Mouse (Mus musculus) kidney, postnatal 14 days (tissue): ENCODE measurements at regions not wholly inside any gene's neighbourhood (a gene's known extent, or its start where the extent isn't known, plus 50 kb on each side); places are given as distances from the start of the nearest gene placed in this dataset.
A peak's percentile ranks its signal among the peaks of the same experiment; 100 is the strongest.
"Not testable (repeated sequence)": the region's sequence is repeated elsewhere in the genome, so short reads cannot be mapped to it uniquely, and the experiment has no call there.

Experiments used
- DNase-seq: peaks from one replicate; pipeline ENCODE4 v3.0.0; 2022; ENCODE audit warnings: mixed read lengths

DNA sequence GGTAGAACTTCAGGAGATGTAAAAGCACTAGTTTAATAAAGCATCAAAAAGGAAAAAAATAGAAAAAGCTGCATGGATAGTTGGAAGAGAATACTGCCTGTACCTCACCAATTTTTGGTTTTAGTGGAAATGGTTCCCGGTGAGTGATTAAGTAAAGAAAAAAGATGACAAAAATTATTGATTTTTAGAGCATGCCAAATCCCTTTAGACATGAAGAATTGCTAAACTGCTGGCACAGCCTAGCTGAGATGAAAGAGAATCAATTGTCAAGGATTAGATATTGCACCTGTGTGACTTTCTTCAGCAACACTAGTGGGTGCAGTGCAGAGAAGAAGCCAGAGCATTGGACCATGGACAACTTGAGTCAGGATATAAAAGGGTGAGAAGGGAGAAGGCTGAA is 348.7 kb upstream of the Cpeb2 start:
- DNase-seq, result no peak

DNA sequence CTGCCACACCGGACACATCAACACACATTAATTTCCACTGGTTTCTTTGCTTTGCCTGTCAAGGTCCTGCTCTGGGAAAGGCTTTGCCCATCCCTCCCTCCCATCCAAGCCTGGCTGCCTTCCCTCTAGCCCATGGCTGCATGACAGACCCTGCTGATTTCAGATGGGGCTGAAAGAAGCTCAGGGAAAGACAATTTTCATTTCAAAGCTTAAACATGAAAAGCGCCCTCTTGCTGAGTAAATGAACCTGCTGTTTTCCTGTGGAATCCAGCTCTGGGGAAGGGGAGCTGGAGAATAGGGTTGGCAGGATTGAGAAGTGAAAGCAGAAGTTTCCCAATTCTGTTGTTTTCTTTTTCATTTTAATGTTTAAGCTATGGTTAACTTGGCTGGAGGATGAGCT is 341.1 kb upstream of the Cpeb2 start:
- no peak for DNase-seq

DNA sequence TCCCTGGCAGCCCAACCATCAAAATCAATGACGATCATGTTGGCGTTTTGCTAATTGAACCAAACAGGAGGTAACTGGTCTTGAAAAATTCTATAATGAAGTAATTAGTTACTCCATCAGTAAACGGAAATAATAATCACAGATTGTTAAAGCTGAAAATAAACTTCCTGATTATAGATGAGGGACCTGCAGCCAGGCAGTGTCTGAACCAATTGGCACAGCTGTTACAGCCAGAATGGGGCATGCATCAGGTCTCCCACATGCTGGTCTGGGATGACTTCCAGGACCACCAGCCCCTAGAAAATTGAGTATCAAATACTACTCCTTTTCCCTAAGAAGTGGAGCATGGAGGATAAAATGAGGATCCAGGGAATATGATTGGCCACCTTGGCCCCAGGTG is 326.8 kb upstream of the Cpeb2 start:
- no peak for DNase-seq

GRCm38 (mm10) chr5:42919328-42919727 is 313.6 kb upstream of the Cpeb2 start:
- no peak for DNase-seq

DNA sequence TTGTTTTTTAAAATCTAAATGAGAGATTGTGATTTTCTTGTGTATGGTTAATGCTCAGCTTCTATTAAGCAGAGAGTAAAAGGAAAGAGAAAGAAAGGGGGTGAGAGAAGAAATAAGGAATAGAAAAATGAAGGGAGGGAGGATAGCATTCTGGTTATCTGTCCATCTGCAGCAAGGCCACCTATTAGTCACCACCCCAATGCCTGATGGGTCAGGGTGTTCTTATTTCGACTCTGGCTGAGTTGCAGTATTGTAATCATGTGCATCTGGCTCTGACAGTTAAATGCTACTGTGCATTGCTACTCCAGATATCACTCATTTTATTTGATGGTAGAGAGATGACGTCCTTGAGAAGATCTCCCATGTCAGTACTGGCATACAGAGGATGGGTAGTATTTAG is 300.9 kb upstream of the Cpeb2 start:
- no peak for DNase-seq

GRCm38 (mm10) chr5:42959296-42959862 is 273.6 kb upstream of the Cpeb2 start:
- no peak for DNase-seq

DNA sequence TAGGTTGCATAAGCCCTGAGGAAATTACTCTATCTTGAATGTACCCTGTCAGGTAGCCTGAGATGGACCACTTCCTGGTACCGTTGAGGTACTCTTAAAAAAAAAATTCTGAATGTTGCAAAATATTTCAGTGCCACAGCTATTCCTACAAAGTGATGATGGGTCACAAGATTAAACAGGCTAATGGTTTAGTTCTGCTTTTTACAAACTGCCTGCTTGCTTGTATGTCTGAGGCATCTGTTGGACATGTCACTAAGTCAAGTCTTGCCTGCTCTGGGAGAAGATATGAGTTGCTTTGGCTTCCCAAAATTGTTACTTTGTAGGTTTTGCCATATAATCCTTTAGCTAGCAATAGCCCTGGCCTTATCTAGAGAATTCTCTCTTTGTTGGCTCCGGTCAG is 266.0 kb upstream of the Cpeb2 start:
- DNase-seq, result not testable (repeated sequence)

GRCm38 (mm10) chr5:42969209-42969608 is 263.8 kb upstream of the Cpeb2 start:
- no peak for DNase-seq

- DNase-seq, result no peak
Observed at GRCm38 (mm10) chr5:42969621-42970020, 263.3 kb upstream of the Cpeb2 start.

DNA sequence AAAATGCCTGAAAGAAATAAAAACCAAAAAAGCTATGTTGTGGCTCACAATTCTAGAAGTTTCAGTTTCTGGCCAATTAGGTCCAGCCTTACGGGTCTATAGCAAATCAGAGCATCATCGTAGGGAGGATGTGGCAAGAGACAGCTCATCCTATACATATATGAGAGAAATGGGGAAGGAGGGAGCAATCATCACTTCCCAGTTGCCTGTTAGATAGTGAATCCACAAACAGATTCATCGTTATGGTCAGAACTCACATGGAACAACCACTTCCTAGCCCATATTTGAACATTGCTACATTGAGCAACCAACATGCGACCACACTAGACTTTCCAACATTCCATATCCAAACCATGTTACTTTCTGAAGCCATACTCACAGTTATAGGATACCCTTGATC is 255.9 kb upstream of the Cpeb2 start:
- no peak for DNase-seq

DNA sequence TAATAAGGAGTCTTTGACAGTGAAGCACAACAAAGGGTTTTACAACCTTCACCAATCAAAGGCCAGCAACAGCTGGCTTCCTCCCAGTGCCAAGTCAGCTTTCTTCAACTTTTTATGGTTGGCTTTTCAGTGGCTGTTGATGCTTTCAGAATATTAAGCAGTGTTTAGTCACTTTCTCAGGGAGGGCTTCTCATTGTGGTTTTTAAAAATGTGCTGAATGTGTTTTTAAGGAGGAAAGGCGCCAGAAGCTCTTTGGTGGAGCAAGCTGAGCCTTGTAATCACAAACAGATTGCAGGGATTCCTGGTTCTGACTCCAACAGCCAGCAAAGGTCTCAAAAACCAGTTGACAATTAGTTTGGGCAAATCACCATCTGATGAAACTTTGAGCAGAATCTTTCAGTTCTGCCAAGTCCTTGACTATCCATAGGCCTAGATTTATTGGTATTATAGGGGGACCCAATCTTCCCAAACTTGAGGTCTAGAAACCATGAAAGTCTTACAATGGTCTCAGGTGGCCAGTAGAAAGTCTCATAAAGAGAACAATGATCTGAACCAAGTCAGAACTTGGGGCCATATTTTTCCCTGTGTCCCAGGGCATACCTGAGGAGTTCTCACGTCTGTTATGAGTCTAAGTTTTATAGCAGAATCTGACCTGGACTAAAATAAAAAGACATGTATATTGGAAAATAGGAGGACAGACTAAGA is 251.9 kb upstream of the Cpeb2 start:
- peak; percentile 7 for DNase-seq

GRCm38 (mm10) chr5:42986203-42986602 is 246.8 kb upstream of the Cpeb2 start:
- no peak for DNase-seq

GRCm38 (mm10) chr5:42987710-42988466 is 245.1 kb upstream of the Cpeb2 start:
- DNase-seq, result no peak

DNA sequence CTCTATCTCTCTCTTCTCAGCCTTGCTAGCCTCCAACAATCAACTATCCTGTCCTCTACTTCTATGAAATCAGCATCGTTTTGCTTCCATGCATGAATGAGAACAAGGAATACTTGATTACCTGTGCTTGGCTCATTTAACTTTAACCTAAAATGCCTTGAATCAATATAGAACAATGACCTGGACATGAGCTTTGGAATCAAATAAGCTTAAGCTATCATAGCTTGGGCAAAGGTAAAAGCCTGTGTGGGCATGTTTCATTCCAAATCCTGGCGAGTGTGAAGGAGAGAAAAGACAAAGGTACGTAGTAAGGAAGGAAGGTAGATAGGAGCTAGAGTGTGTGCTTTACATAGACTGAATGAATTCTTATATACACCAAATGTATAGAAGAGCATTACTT is 243.7 kb upstream of the Cpeb2 start:
- DNase-seq, result no peak

GRCm38 (mm10) chr5:43024006-43024593 is 208.9 kb upstream of the Cpeb2 start:
- no peak for DNase-seq

- DNase-seq, result no peak
Observed at GRCm38 (mm10) chr5:43031285-43031684, 201.7 kb upstream of the Cpeb2 start.

- DNase-seq, result peak; percentile 84
Observed at GRCm38 (mm10) chr5:43031916-43032315, 201.1 kb upstream of the Cpeb2 start.

DNA sequence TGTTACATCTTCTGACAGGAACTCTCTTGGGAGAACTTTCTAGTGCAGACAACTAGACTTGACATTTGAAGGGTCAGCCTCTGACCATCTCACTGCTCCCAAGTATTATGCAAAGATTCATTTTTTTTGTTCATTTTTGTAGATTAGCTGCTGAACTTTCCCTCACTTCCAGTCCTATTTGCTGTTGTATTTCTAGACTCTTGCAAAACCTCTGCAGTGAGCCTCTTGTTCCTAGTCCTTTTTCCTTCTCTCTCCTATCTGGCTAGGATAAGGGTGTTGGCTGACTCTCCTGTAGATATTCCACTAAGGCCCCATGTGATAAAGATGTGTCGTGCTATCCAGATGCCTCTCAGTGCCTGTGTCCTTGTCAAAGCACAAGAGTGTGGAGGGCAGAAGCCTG is 198.5 kb upstream of the Cpeb2 start:
- DNase-seq, result no peak

- peak; percentile 59 for DNase-seq
Observed at GRCm38 (mm10) chr5:43037592-43037991, 195.4 kb upstream of the Cpeb2 start.

DNA sequence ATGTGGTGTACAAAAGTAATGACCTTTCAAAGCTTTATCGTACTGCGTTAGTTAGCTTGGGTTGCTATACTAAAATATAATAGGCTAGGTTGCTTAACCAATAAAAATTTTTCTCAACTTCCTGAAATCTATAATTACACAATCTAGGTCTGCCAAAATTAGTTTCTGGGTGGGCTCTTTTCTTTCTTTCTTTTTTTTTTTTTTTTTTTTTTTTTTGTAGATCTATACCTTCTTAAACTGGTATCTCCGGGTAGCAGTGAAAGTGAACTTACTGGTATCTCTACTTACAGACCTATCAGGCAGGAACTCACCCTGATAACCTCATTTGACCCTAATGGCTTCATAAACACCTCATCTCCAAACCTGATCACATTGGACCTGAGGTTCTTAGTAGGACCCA is 193.4 kb upstream of the Cpeb2 start:
- DNase-seq, result no peak

GRCm38 (mm10) chr5:43042585-43042984 is 190.4 kb upstream of the Cpeb2 start:
- no peak for DNase-seq

DNA sequence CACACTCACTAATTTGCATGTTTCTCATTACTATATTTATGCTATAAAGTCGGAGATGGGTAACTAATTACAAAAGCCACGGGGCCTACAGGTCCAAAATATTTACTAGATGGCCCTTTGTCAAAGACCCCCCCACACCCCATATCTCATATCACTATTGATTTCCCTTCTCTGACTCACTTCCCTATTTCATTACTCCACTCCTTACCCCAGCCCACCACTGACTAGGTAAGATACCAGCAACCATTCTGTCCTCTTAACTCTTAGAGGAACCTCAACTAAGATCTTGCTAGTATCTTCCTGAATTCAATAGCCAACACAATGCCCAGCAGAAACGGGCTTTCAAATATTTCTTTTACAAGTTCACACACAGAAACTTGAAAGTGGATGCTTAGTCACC is 187.1 kb upstream of the Cpeb2 start:
- no peak for DNase-seq

GRCm38 (mm10) chr5:43047316-43047715 is 185.7 kb upstream of the Cpeb2 start:
- DNase-seq, result no peak
